Mouse (Mus musculus) olfactory bulb, adult 2 months (tissue): ENCODE data around the gene Gm3045. TPM values are rescaled to one million over a fixed set of nuclear protein-coding genes. Genes with fewer than 3 reads are reported as not detected.

Experiments used
- H3K27ac ChIP-seq: fragments of 200-500 bp; 2 replicates; pipeline ENCODE4 v1.5.1; 2012; ENCODE audit warnings: low read depth, low read length; ENCODE audit not compliant: insufficient read depth
- H3K4me1 ChIP-seq: fragments of 200-500 bp; 2 replicates; pipeline ENCODE4 v1.6.1; 2012; ENCODE audit warnings: low read length; ENCODE audit not compliant: control insufficient read depth, insufficient read depth
- H3K4me3 ChIP-seq: fragments of 200-500 bp; 2 replicates; pipeline ENCODE4 v1.5.1; 2012; ENCODE audit warnings: mild to moderate bottlenecking, low read depth, low read length, moderate library complexity; ENCODE audit not compliant: insufficient read depth
- CTCF ChIP-seq: fragments of 200-500 bp; IDR thresholded peaks from 2 replicates; pipeline ENCODE4 v1.5.1; 2012; ENCODE audit warnings: low read depth, mild to moderate bottlenecking, low read length, moderate library complexity; ENCODE audit not compliant: insufficient read depth
- POLR2A ChIP-seq: fragments of 200-500 bp; IDR thresholded peaks from 2 replicates; pipeline ENCODE4 v1.6.1; 2012; ENCODE audit warnings: mild to moderate bottlenecking, low read depth, low read length, moderate library complexity; ENCODE audit not compliant: insufficient read depth
- WGBS: fragments of 180-500 bp; shearing (Covaris S2); methylation state at CpG from one replicate; pipeline ENCODE4 v1.1.7; 2018; 5-methylcytosine and 5-hydroxymethylcytosine counted together
- polyA plus RNA-seq: library from polyadenylated mRNA; stranded (reverse); fragments of >200 nt; gene quantifications from 2 replicates; pipeline ENCODE4 v1.2.4, GENCODE M21; 2012; ENCODE audit warnings: low replicate concordance; ENCODE audit not compliant: missing spikeins, insufficient read depth, insufficient read length

Gene Gm3045
- not detected in 2 replicates for polyA plus RNA-seq

GRCm38 (mm10) chr13:56426365-56426764 lies at the start of gene Gm3045:
Gene Gm3045 (plus strand): TSS chr13:56426594.
- H3K4me3 ChIP-seq: no peak within 1 kb of the TSS
- no peaks in the 10 kb centered on the region for H3K4me1 ChIP-seq
- H3K27ac ChIP-seq: no peak within 1 kb of the TSS
- TF ChIP-seq CTCF (no peak), POLR2A (no peak)
- WGBS: 84% methylated on average over 4 of the region's 4 CpGs

GRCm38 (mm10) chr13:56380855-56381685 lies 45.3 kb upstream of the Gm3045 start:
- TF ChIP-seq CTCF (no peak), POLR2A (no peak)
- H3K27ac ChIP-seq: no peak overlapping the region
- WGBS: 70% methylated on average over 14 of the region's 14 CpGs
- no peaks in the 10 kb centered on the region for H3K4me1 ChIP-seq
- no peak overlapping the region for H3K4me3 ChIP-seq

GRCm38 (mm10) chr13:56383406-56383805 lies 43.0 kb upstream of the Gm3045 start:
- no peak overlapping the region for H3K27ac ChIP-seq
- peaks cover 4% of the 10 kb centered on the region; the same call in 1 of the 2 replicates for H3K4me1 ChIP-seq
- no peak overlapping the region for H3K4me3 ChIP-seq
- no peak for TF ChIP-seq POLR2A
- no peak for TF ChIP-seq CTCF
- 84% methylated on average over 3 of the region's 3 CpGs for WGBS

- H3K27ac ChIP-seq: no peak overlapping the region
- WGBS: 64% methylated on average over 9 of the region's 9 CpGs
- H3K4me1 ChIP-seq: peaks cover 7% of the 10 kb centered on the region
- H3K4me3 ChIP-seq: no peak overlapping the region
- TF ChIP-seq POLR2A: no peak
- TF ChIP-seq CTCF: no peak
These were observed 40.0 kb upstream of the Gm3045 start for GRCm38 (mm10) chr13:56386411-56386810.

GRCm38 (mm10) chr13:56387374-56387773 lies 39.0 kb upstream of the Gm3045 start:
- H3K4me1 ChIP-seq: peaks cover 7% of the 10 kb centered on the region
- WGBS: 72% methylated on average over 5 of the region's 5 CpGs
- H3K4me3 ChIP-seq: no peak overlapping the region
- TF ChIP-seq CTCF (no peak), POLR2A (no peak)
- H3K27ac ChIP-seq: no peak overlapping the region

- WGBS: 30% methylated on average over 1 of the region's 1 CpGs
- no peak overlapping the region for H3K27ac ChIP-seq
- H3K4me1 ChIP-seq: peaks cover 7% of the 10 kb centered on the region
- no peak for TF ChIP-seq POLR2A
- TF ChIP-seq CTCF: no peak
- H3K4me3 ChIP-seq: no peak overlapping the region
These were observed 38.4 kb upstream of the Gm3045 start for GRCm38 (mm10) chr13:56388042-56388441.

GRCm38 (mm10) chr13:56397572-56397971 lies 28.8 kb upstream of the Gm3045 start:
- 70% methylated on average over 5 of the region's 5 CpGs for WGBS
- peaks cover 18% of the 10 kb centered on the region for H3K4me1 ChIP-seq
- H3K4me3 ChIP-seq: no peak overlapping the region
- TF ChIP-seq CTCF (no peak), POLR2A (no peak)
- no peak overlapping the region for H3K27ac ChIP-seq

- WGBS: 25% methylated on average over 4 of the region's 4 CpGs
- no peak for TF ChIP-seq POLR2A
- TF ChIP-seq CTCF: no peak
- H3K4me3 ChIP-seq: no peak overlapping the region
- H3K27ac ChIP-seq: 0 out of 2 replicates have a peak overlapping the region, but pooled peaks have one; percentile 30
- H3K4me1 ChIP-seq: peaks cover 18% of the 10 kb centered on the region
These were observed 25.2 kb upstream of the Gm3045 start for GRCm38 (mm10) chr13:56401186-56401585.

GRCm38 (mm10) chr13:56403381-56404086 lies 22.9 kb upstream of the Gm3045 start:
- H3K4me3 ChIP-seq: no peak overlapping the region
- H3K4me1 ChIP-seq: peaks cover 15% of the 10 kb centered on the region
- H3K27ac ChIP-seq: no peak overlapping the region
- TF ChIP-seq POLR2A (no peak), CTCF (no peak)
- WGBS: 87% methylated on average over 8 of the region's 8 CpGs
